Mouse (Mus musculus) granulocyte monocyte progenitor cell, adult 5-6 weeks (primary cell): ENCODE measurements at regions not wholly inside any gene's neighbourhood (a gene's known extent, or its start where the extent isn't known, plus 50 kb on each side); places are given as distances from the start of the nearest gene placed in this dataset.

Experiments used
- ATAC-seq: replicated peaks from 2 replicates; pipeline ENCODE4 v1.8.0; 2016; ENCODE audit warnings: mild to moderate bottlenecking, moderate TSS enrichment, inconsistent platforms; ENCODE audit not compliant: poor library complexity, severe bottlenecking

GRCm38 (mm10) chr5:73864138-73864761, 204.0 kb downstream of the Usp46 start:
- ATAC-seq = peak; percentile 68

- ATAC-seq = no peak
Measured at GRCm38 (mm10) chr5:73872641-73873421, 195.4 kb downstream of the Usp46 start.

- no peak for ATAC-seq
Measured at GRCm38 (mm10) chr5:73874770-73875169, 193.5 kb downstream of the Usp46 start.

- ATAC-seq = no peak
Measured at GRCm38 (mm10) chr5:73875847-73876246, 192.4 kb downstream of the Usp46 start.

- no peak for ATAC-seq
Measured at GRCm38 (mm10) chr5:73880936-73881335, 187.3 kb downstream of the Usp46 start.

- ATAC-seq = no peak
Measured at GRCm38 (mm10) chr5:73881941-73882340, 186.3 kb downstream of the Usp46 start.

GRCm38 (mm10) chr5:73884998-73885397, 183.2 kb downstream of the Usp46 start:
- ATAC-seq = no peak

- no peak for ATAC-seq
Measured at GRCm38 (mm10) chr5:73885691-73886090, 182.5 kb downstream of the Usp46 start.

- ATAC-seq = no peak
Measured at GRCm38 (mm10) chr5:73887306-73887958, 180.8 kb downstream of the Usp46 start.

- ATAC-seq = no peak
Measured at GRCm38 (mm10) chr5:73888391-73888790, 179.8 kb downstream of the Usp46 start.

- no peak for ATAC-seq
Measured at GRCm38 (mm10) chr5:73889342-73889741, 178.9 kb downstream of the Usp46 start.

- no peak for ATAC-seq
Measured at GRCm38 (mm10) chr5:73890942-73891341, 177.3 kb downstream of the Usp46 start.

GRCm38 (mm10) chr5:73891606-73892005, 176.6 kb downstream of the Usp46 start:
- ATAC-seq = no peak

- no peak for ATAC-seq
Measured at GRCm38 (mm10) chr5:73892440-73893225, 175.6 kb downstream of the Usp46 start.

- ATAC-seq = no peak
Measured at GRCm38 (mm10) chr5:73895186-73895585, 173.0 kb downstream of the Usp46 start.

GRCm38 (mm10) chr5:73896785-73897184, 171.4 kb downstream of the Usp46 start:
- ATAC-seq = no peak

- no peak for ATAC-seq
Measured at GRCm38 (mm10) chr5:73901651-73902050, 166.6 kb downstream of the Usp46 start.

- ATAC-seq = no peak
Measured at GRCm38 (mm10) chr5:73902470-73903218, 165.6 kb downstream of the Usp46 start.

- no peak for ATAC-seq
Measured at GRCm38 (mm10) chr5:73903219-73903570, 165.0 kb downstream of the Usp46 start.
